Mouse (Mus musculus): ENCODE data around the gene Adgrv1. TPM values are rescaled to one million over a fixed set of nuclear protein-coding genes. Genes with fewer than 3 reads are reported as not detected.

Gene Adgrv1
- polyA plus RNA-seq, 1 experiment from 2014 or later: 11.5 TPM

DNA sequence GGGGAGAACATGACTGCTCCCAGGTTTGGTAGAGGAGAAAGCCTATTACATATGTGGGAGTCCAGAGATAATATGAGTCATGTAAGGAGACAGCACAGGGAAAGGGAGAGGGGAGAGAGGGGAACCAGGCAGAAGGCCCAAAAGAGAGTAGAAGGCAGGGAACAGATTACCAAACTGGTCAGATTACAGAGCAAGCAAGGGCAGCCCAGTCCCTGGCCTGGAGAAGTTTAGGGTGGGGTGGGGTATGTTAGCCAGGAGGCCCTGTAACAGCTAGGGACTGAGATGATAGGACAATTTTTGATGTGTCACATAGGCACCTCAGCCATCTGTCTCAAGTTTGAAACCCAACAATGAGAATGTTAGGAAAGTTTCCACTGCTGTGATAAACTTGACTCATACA, 498.5 kb downstream of the Adgrv1 start:
- no peaks in the 10 kb centered on the region for H3K27me3 ChIP-seq (replicated peaks; ENCODE audit: control insufficient read depth, insufficient read depth, low read length)
- peaks cover 6% of the 10 kb centered on the region; the same call in 1 of the 2 replicates for H3K4me1 ChIP-seq (replicated peaks; ENCODE audit: control insufficient read depth, insufficient read depth, low read length)
- no peaks in the 10 kb centered on the region for H3K9me3 ChIP-seq (ENCODE audit: control insufficient read depth, low read length)
- no peaks in the 10 kb centered on the region for H3K36me3 ChIP-seq (ENCODE audit: control insufficient read depth, insufficient read depth)
- H3K4me2 ChIP-seq (ENCODE audit: low read length): no peak overlapping the region
- no peak overlapping the region for H3K9ac ChIP-seq (replicated peaks; ENCODE audit: low read depth, low read length)
- H3K4me3 ChIP-seq (replicated peaks; ENCODE audit: low read length): no peak overlapping the region
- ATAC-seq: no peak
- no peak overlapping the region for H3K27ac ChIP-seq (ENCODE audit: low read length)

DNA sequence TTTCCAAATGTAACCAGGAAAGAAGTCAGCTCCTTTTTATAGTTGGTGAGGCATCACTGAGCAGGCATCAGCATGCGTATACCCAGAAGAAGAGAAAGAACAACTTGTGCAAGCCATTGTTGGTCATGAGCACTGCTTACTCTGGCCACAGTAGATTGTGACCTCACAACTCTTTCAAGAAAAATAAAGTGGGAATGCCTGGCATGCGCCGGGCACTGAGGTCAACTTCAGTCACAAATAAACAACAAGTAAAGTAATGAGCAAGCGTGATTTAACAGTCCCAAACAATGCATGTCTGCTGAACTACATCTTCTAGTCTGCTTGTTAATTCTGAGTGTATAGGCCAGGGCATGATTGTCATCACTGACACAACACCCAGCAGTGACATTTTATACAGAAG, 499.6 kb downstream of the Adgrv1 start:
- Histone ChIP-seq H3K4me2 (ENCODE audit: low read length) (no peak overlapping the region), H3K4me1 (replicated peaks; ENCODE audit: control insufficient read depth, insufficient read depth, low read length) (peaks cover 6% of the 10 kb centered on the region; the same call in 1 of the 2 replicates), H3K27ac (ENCODE audit: low read length) (no peak overlapping the region), H3K27me3 (replicated peaks; ENCODE audit: control insufficient read depth, insufficient read depth, low read length) (no peaks in the 10 kb centered on the region), H3K9me3 (ENCODE audit: control insufficient read depth, low read length) (no peaks in the 10 kb centered on the region), H3K9ac (replicated peaks; ENCODE audit: low read depth, low read length) (no peak overlapping the region), H3K4me3 (replicated peaks; ENCODE audit: low read length) (no peak overlapping the region), H3K36me3 (ENCODE audit: control insufficient read depth, insufficient read depth) (no peaks in the 10 kb centered on the region)
- 48% methylated on average over 4 of the region's 4 CpGs for WGBS
- no peak for ATAC-seq

DNA sequence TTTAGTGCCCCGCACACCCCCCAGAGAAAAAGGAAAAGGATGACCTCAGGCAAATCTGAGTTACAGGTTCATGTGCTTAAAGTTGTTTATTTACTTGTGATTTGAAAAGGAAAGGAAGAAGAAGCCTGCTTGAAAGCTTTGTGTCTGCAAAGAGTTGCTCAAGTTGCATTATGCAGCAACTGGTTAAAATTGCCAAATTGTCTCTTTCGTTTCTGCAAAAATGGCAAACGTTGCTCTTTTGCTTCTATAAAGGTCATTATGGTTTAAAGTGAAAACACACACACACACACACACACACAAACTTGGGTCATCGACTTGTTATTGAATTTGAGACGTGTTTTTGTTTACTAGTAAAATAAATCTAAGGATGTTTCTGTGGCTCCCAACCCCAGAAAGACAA, 500.3 kb downstream of the Adgrv1 start:
- no peak for ATAC-seq
- no peaks in the 10 kb centered on the region for H3K9me3 ChIP-seq (ENCODE audit: control insufficient read depth, low read length)
- H3K9ac ChIP-seq (replicated peaks; ENCODE audit: low read depth, low read length): no peak overlapping the region
- no peaks in the 10 kb centered on the region for H3K27me3 ChIP-seq (replicated peaks; ENCODE audit: control insufficient read depth, insufficient read depth, low read length)
- H3K4me2 ChIP-seq (ENCODE audit: low read length): no peak overlapping the region
- H3K36me3 ChIP-seq (ENCODE audit: control insufficient read depth, insufficient read depth): no peaks in the 10 kb centered on the region
- WGBS: 43% methylated on average over 5 of the region's 5 CpGs
- H3K4me1 ChIP-seq (replicated peaks; ENCODE audit: control insufficient read depth, insufficient read depth, low read length): peaks cover 6% of the 10 kb centered on the region; the same call in 1 of the 2 replicates
- H3K27ac ChIP-seq (ENCODE audit: low read length): no peak overlapping the region
- H3K4me3 ChIP-seq (replicated peaks; ENCODE audit: low read length): no peak overlapping the region

DNA sequence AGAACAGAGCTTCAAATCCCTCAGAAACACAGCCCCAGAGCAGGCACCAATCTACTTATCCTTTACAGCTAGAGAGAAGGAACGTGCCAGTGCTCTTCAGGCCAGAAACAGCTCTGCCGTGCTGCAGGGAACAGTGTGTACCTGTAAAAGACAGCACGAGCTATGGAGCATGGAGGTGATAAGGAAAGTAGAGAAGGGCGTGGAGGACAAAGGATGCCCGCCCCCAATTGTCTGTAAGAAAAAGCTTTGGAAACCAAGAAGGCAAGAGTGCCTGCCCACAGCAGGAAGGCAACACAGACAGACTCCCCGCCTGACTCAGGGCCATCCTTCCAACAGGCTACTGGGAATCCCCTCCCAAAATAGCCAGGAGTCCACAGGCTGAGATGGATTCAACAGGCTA, 501.1 kb downstream of the Adgrv1 start:
- H3K27ac ChIP-seq (ENCODE audit: low read length): no peak overlapping the region
- no peak overlapping the region for H3K4me2 ChIP-seq (ENCODE audit: low read length)
- peaks cover 6% of the 10 kb centered on the region; the same call in 1 of the 2 replicates for H3K4me1 ChIP-seq (replicated peaks; ENCODE audit: control insufficient read depth, insufficient read depth, low read length)
- 28% methylated on average over 6 of the region's 6 CpGs for WGBS
- H3K9me3 ChIP-seq (ENCODE audit: control insufficient read depth, low read length): no peaks in the 10 kb centered on the region
- H3K4me3 ChIP-seq (replicated peaks; ENCODE audit: low read length): no peak overlapping the region
- no peak for ATAC-seq
- H3K36me3 ChIP-seq (ENCODE audit: control insufficient read depth, insufficient read depth): no peaks in the 10 kb centered on the region
- no peak overlapping the region for H3K9ac ChIP-seq (replicated peaks; ENCODE audit: low read depth, low read length)
- no peaks in the 10 kb centered on the region for H3K27me3 ChIP-seq (replicated peaks; ENCODE audit: control insufficient read depth, insufficient read depth, low read length)

DNA sequence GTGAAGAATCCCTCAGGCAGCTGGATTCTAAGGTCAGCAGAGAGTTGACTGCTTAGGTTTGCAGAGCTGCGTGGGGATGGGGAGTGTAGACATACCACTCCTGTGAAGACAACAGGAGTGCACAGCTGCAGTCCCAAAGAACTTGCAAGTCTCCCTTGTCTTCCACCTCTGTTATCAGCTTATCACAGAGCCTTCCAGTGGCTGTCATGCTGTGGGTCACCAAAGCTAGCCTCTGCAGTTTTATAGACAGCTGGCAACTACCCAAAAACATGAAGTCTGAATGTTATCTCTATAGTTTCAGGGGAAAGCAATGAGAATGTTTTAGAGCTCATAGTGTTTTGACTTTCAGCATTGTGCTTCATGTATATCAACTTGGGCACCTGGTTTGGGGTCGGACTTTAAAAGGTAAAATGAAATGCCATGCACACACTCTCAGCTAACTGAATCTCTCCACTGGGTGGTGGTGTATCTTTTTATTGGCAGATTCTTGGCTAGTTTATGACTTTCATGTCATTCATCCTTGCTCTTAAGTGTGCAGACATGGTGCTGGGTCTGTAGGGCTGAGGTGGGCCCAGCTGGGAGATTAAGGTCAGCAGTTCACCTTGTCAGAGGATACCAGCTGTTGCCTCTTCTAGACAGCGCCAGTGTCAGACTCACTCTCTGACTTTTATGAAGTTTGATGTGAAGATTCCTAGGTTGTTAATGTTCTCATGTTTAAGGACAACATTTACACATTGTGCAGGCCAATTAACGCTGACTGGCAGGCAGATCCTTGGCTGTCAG, 502.0 kb downstream of the Adgrv1 start:
- WGBS: 80% methylated on average over 4 of the region's 4 CpGs
- Histone ChIP-seq H3K9me3 (ENCODE audit: control insufficient read depth, low read length) (no peaks in the 10 kb centered on the region), H3K4me2 (ENCODE audit: low read length) (no peak overlapping the region), H3K27ac (ENCODE audit: low read length) (no peak overlapping the region), H3K4me1 (replicated peaks; ENCODE audit: control insufficient read depth, insufficient read depth, low read length) (0 out of 2 replicates have a peak, but pooled peaks cover 4% of the 10 kb centered on the region), H3K4me3 (replicated peaks; ENCODE audit: low read length) (no peak overlapping the region), H3K9ac (replicated peaks; ENCODE audit: low read depth, low read length) (no peak overlapping the region), H3K36me3 (ENCODE audit: control insufficient read depth, insufficient read depth) (no peaks in the 10 kb centered on the region), H3K27me3 (replicated peaks; ENCODE audit: control insufficient read depth, insufficient read depth, low read length) (no peaks in the 10 kb centered on the region)
- no peak for ATAC-seq

DNA sequence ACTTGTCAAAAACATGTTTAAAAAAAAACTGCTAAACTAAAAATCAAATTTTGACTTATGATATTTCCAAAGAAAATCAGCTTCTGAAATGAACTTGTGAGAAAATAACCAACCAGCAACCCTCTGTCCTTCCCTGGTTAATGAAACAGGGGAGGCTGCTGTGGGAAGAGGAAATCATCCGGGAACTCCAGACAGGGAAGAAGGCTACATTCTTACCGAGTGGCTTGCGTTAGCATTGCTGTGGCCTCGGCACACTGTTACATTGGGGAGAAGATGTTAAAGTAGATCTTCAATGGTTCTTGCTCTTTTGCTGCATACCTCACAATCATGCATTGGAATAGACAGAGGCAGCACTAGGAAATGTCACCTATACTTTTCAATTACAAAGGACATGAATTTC, 507.1 kb downstream of the Adgrv1 start:
- Histone ChIP-seq H3K4me3 (replicated peaks; ENCODE audit: low read length) (no peak overlapping the region), H3K27me3 (replicated peaks; ENCODE audit: control insufficient read depth, insufficient read depth, low read length) (no peaks in the 10 kb centered on the region), H3K9ac (replicated peaks; ENCODE audit: low read depth, low read length) (no peak overlapping the region), H3K27ac (ENCODE audit: low read length) (no peak overlapping the region), H3K36me3 (ENCODE audit: control insufficient read depth, insufficient read depth) (no peaks in the 10 kb centered on the region), H3K4me2 (ENCODE audit: low read length) (no peak overlapping the region), H3K9me3 (ENCODE audit: control insufficient read depth, low read length) (no peaks in the 10 kb centered on the region), H3K4me1 (replicated peaks; ENCODE audit: control insufficient read depth, insufficient read depth, low read length) (no peaks in the 10 kb centered on the region)
- no peak for ATAC-seq
- WGBS: 91% methylated on average over 4 of the region's 4 CpGs

DNA sequence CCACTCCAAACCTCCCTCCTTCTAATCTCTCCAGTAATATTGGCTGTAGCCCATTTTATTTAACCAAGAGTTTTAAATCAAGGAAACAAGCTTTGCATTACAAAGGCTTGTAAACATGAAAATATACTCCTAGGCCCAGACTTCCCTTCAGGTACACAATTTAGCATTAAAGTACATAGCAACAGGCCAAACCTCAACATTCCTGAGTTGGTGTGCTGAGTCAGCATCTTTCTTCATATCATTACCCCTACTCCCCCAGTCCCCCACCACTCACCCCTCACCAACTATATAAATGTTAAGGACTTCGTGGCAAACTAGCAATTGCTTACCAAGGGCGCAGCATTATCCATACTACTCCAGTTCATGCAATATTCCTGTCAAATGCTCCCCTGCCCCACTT, 510.7 kb downstream of the Adgrv1 start:
- Histone ChIP-seq H3K9me3 (ENCODE audit: control insufficient read depth, low read length) (no peaks in the 10 kb centered on the region), H3K4me2 (ENCODE audit: low read length) (no peak overlapping the region), H3K27me3 (replicated peaks; ENCODE audit: control insufficient read depth, insufficient read depth, low read length) (no peaks in the 10 kb centered on the region), H3K36me3 (ENCODE audit: control insufficient read depth, insufficient read depth) (no peaks in the 10 kb centered on the region), H3K27ac (ENCODE audit: low read length) (no peak overlapping the region), H3K4me1 (replicated peaks; ENCODE audit: control insufficient read depth, insufficient read depth, low read length) (no peaks in the 10 kb centered on the region), H3K9ac (replicated peaks; ENCODE audit: low read depth, low read length) (no peak overlapping the region), H3K4me3 (replicated peaks; ENCODE audit: low read length) (no peak overlapping the region)
- 86% methylated on average over 2 of the region's 2 CpGs for WGBS
- ATAC-seq: no peak

DNA sequence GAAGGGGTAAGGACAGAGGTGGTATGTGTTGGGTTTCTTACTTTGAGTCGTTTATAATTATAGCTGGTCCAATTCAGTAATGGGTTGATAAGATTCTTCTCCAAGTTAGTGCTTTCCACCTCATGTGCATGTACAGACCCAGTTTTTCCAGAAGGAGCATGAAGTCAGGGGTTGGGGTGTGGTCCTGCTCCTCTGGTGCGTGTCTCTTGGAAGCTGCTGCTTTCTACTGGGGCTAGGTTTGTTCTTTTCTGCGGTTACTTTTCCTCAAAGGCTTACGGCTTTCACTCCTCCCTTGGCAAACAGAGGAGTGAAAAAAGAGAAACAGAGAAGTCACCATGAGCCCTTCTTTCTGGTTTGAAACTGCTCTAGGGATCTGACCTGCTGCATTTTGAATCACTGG, 522.5 kb downstream of the Adgrv1 start:
- Histone ChIP-seq H3K9ac (replicated peaks; ENCODE audit: low read depth, low read length) (no peak overlapping the region), H3K4me1 (replicated peaks; ENCODE audit: control insufficient read depth, insufficient read depth, low read length) (no peaks in the 10 kb centered on the region), H3K27ac (ENCODE audit: low read length) (no peak overlapping the region), H3K4me2 (ENCODE audit: low read length) (no peak overlapping the region), H3K9me3 (ENCODE audit: control insufficient read depth, low read length) (no peaks in the 10 kb centered on the region), H3K36me3 (ENCODE audit: control insufficient read depth, insufficient read depth) (no peaks in the 10 kb centered on the region), H3K4me3 (replicated peaks; ENCODE audit: low read length) (no peak overlapping the region), H3K27me3 (replicated peaks; ENCODE audit: control insufficient read depth, insufficient read depth, low read length) (no peaks in the 10 kb centered on the region)
- no peak for ATAC-seq
- 92% methylated on average over 4 of the region's 4 CpGs for WGBS

DNA sequence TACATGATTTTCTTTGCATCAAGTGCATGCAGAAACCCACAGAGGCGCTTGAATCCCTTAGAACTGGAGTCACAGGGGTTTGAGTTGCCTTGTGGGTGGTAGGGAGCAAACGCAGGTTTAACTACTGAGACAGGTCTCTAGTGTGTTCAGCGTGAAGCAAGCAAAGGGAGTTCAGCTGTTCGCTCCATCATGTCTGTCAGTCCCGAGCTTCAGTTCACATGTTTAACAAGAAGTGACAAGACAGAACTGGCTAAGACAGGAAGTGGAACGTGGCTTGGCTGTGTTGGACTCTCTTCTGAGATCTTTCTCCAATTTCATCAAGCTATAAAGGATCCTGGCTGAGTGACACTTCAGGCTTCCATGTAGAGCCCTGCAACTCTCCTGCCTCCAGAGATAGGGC, 523.3 kb downstream of the Adgrv1 start:
- no peak overlapping the region for H3K27ac ChIP-seq (ENCODE audit: low read length)
- 83% methylated on average over 6 of the region's 6 CpGs for WGBS
- H3K36me3 ChIP-seq (ENCODE audit: control insufficient read depth, insufficient read depth): no peaks in the 10 kb centered on the region
- ATAC-seq: no peak
- H3K4me1 ChIP-seq (replicated peaks; ENCODE audit: control insufficient read depth, insufficient read depth, low read length): no peaks in the 10 kb centered on the region
- H3K9ac ChIP-seq (replicated peaks; ENCODE audit: low read depth, low read length): no peak overlapping the region
- no peaks in the 10 kb centered on the region for H3K27me3 ChIP-seq (replicated peaks; ENCODE audit: control insufficient read depth, insufficient read depth, low read length)
- no peak overlapping the region for H3K4me2 ChIP-seq (ENCODE audit: low read length)
- no peaks in the 10 kb centered on the region for H3K9me3 ChIP-seq (ENCODE audit: control insufficient read depth, low read length)
- no peak overlapping the region for H3K4me3 ChIP-seq (replicated peaks; ENCODE audit: low read length)
